Mouse (Mus musculus): ENCODE data around the gene Gm48551.

- TF ChIP-seq CTCF (IDR thresholded peaks at IDR 0.05; ENCODE audit: low read depth, low read length) (no peak), POLR2A (IDR thresholded peaks at IDR 0.05; ENCODE audit: borderline replicate concordance, low read depth, low read length) (no peak)
Measured at GRCm38 (mm10) chr10:81411471-81412400, 27.5 kb downstream of the Gm48551 start.

Measured in bone marrow macrophage, adult 2 months (primary cell).